ENCODE assay signal across 8 mouse cellular contexts in the genomic region with DNA sequence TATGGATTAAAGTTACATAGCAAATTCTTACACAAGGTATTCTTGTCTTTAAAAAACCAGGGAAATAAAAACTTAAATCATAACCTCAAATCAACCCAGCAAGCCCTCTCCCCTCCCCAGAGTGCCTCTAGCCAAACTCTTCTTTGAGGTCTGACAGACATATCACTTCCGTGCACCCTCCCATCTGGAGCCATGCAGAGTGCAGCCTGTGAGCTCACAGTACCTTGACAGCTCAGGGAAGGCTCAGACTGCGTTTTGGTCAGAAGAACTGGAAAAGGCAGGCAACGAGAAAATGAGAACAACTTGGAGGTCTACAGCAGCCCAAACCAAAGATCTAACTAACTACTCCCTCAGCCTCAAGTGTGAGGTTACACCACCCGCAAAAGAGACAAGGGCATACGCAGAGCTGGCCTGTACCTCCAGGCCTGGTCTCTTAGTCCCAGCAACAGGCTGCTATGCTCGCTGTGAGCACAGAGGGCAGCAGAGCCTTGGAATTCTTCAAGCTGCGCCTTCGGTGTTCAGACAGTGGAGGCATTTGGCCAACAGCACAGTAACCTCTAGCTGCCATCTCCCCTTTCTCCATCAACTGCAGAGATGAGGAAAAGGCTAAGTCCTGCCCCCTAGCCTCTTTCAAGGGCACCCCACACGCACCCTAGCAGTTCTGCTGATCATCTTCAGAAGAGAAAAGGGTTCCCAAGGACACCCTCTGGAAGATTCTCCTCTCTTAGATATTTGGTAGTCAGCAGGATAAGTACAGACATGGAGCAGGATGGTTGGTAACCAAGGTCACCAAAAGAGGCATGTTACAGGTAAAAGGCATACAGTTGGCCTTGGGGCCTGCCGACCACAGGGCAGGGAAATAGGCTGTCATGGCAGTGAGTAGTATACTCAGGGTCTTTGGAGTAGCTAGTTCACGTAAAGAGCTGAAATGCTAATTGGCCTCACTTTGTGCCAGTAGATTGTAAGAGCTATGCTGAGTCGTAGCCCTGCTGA.
DNase-seq lines count a peak whose midpoint lies in the region; ATAC-seq and TF ChIP-seq lines count a peak whose summit lies in the region.

No protein-coding gene starts in this region.

- no peak overlapping the region for H3K9ac ChIP-seq in CH12.LX (ENCODE audit: insufficient read depth, low read depth)
- H3K9ac ChIP-seq in forebrain, embryonic 16.5 days (replicated peaks; ENCODE audit: low read depth, low read length), result no peak overlapping the region
- H3K9ac ChIP-seq in liver, embryonic 16.5 days (ENCODE audit: low read depth, low read length), result no peak overlapping the region

- H3K36me3 ChIP-seq in CH12.LX (replicated peaks in 1 of 2; ENCODE audit: control insufficient read depth in 1 of 2, insufficient read depth in 1 of 2, low read length in 1 of 2), result no peaks in the 10 kb centered on the region
- H3K36me3 ChIP-seq in forebrain, embryonic 16.5 days (ENCODE audit: control insufficient read depth, insufficient read depth), result no peaks in the 10 kb centered on the region
- H3K36me3 ChIP-seq in liver, embryonic 16.5 days (ENCODE audit: control insufficient read depth, insufficient read depth), result no peaks in the 10 kb centered on the region

- no peak for TF ChIP-seq EP300 in CH12.LX (IDR thresholded peaks at IDR 0.05; ENCODE audit: low read length)

- TF ChIP-seq RAD21 in CH12.LX (IDR thresholded peaks at IDR 0.05; ENCODE audit: low read depth, low read length), result peak; percentile 99

- H3K4me2 ChIP-seq in CH12.LX (ENCODE audit: insufficient read depth, low read depth, poor library complexity, severe bottlenecking), result no peak overlapping the region
- H3K4me2 ChIP-seq in forebrain, embryonic 16.5 days (ENCODE audit: low read length), result no peak overlapping the region
- no peak overlapping the region for H3K4me2 ChIP-seq in liver, embryonic 16.5 days (ENCODE audit: low read depth, low read length)

- H3K4me3 ChIP-seq in CH12.LX (replicated peaks in 1 of 3; ENCODE audit: low read depth in 2 of 3, low read length in 2 of 3, poor library complexity in 1 of 3), result no peak overlapping the region
- H3K4me3 ChIP-seq in forebrain, embryonic 16.5 days (replicated peaks; ENCODE audit: low read length), result no peak overlapping the region
- no peak overlapping the region for H3K4me3 ChIP-seq in liver, embryonic 16.5 days (ENCODE audit: low read depth, low read length)

- H3K79me2 ChIP-seq in CH12.LX (replicated peaks; ENCODE audit: control insufficient read depth, extremely low read depth, insufficient read depth, poor library complexity, severe bottlenecking), result no peaks in the 10 kb centered on the region

- peak; percentile 90 for ATAC-seq in forebrain, embryonic 16.5 days
- ATAC-seq in liver, embryonic 16.5 days (ENCODE audit: low read depth), result peak; percentile 35; the same call in 1 of the 2 replicates

- no peak for TF ChIP-seq POLR2A in CH12.LX (IDR thresholded peaks at IDR 0.05; ENCODE audit: low read depth, low read length)

- no peak overlapping the region for H3K27ac ChIP-seq in CH12.LX (ENCODE audit: insufficient read depth, low read depth)
- no peak overlapping the region for H3K27ac ChIP-seq in forebrain, embryonic 16.5 days (ENCODE audit: low read length)
- no peak overlapping the region for H3K27ac ChIP-seq in liver, embryonic 16.5 days (ENCODE audit: low read length)

- dilution Hi-C loops in CH12.LX (cut with MboI; ENCODE audit: extremely low pct_ligation_motif_present, extremely low pct_unique_long_range_greater_than_20kb, low sequenced_read_pairs), result no loop called here

- peak; percentile 83 for DNase-seq in CH12.LX (ENCODE audit: extremely low read depth)
- DNase-seq in cerebellum, adult 11-12 months, result peak; percentile 16
- DNase-seq in heart, postnatal 14 days, result peak; percentile 79 to 88
- DNase-seq in kidney, postnatal 4 days, result peak; percentile 89 to 90
- DNase-seq in ovary, adult 18-20 months (ENCODE audit: low spot score), result peak; percentile 49
- DNase-seq in urinary bladder, postnatal 25 days (ENCODE audit: low spot score), result peak; percentile 72

- no peaks in the 10 kb centered on the region for H3K9me3 ChIP-seq in CH12.LX (replicated peaks; ENCODE audit: low read length)
- H3K9me3 ChIP-seq in forebrain, embryonic 16.5 days (ENCODE audit: control insufficient read depth, low read length), result no peaks in the 10 kb centered on the region
- H3K9me3 ChIP-seq in liver, embryonic 16.5 days (replicated peaks; ENCODE audit: control insufficient read depth, low read length), result no peaks in the 10 kb centered on the region

- peaks cover 11 to 25% of the 10 kb centered on the region in 2 experiments; a peak in 3 of 4 replicates for H3K4me1 ChIP-seq in CH12.LX (ENCODE audit: control insufficient read depth in 1 of 2, insufficient read depth in 2 of 2)
- H3K4me1 ChIP-seq in forebrain, embryonic 16.5 days (replicated peaks; ENCODE audit: control insufficient read depth, insufficient read depth, low read length), result peaks cover 3% of the 10 kb centered on the region; the same call in 1 of the 2 replicates
- no peaks in the 10 kb centered on the region for H3K4me1 ChIP-seq in liver, embryonic 16.5 days (ENCODE audit: control insufficient read depth, low read depth, low read length)

- in situ Hi-C loops in CH12.LX (cut with MboI; ENCODE audit: low pct_ligation_motif_present, low pct_unique_long_range_greater_than_20kb, low sequenced_read_pairs), result no loop called here

- WGBS in forebrain, embryonic 16.5 days, result 24% methylated on average over 12 of the region's 12 CpGs
- WGBS in liver, embryonic 16.5 days (ENCODE audit: insufficient replicate concordance), result 30% methylated on average over 12 of the region's 12 CpGs

- intact Hi-C loops in heart, postnatal 14 days (cut with DNase I), result loop anchor here (2.0 to 5.0 kb wide), 3 partner anchors 54 to 184 kb away; no protein-coding TSS in a partner anchor

- H3K27me3 ChIP-seq in CH12.LX (replicated peaks), result no peaks in the 10 kb centered on the region
- no peaks in the 10 kb centered on the region for H3K27me3 ChIP-seq in forebrain, embryonic 16.5 days (replicated peaks; ENCODE audit: control insufficient read depth, insufficient read depth, low read length)
- H3K27me3 ChIP-seq in liver, embryonic 16.5 days (ENCODE audit: control insufficient read depth, insufficient read depth, low read depth, low read length), result no peaks in the 10 kb centered on the region

- TF ChIP-seq CTCF in CH12.LX (conservative IDR thresholded peaks at IDR 0.05 in 1 of 2, IDR thresholded peaks at IDR 0.05 in 1 of 2; ENCODE audit: low read depth in 2 of 2, low read length in 2 of 2), result peak; percentile 59 to 95

TF ChIP-seq in CH12.LX, 34 proteins besides CTCF, POLR2A, EP300 and RAD21:
- TF ChIP-seq MAX (IDR thresholded peaks at IDR 0.05; ENCODE audit: low read length) (0 out of 2 replicates have a peak, but pooled peaks have one; percentile 42), ZMIZ1 (IDR thresholded peaks at IDR 0.05; ENCODE audit: low read depth, low read length) (no peak), USF1 (IDR thresholded peaks at IDR 0.05; ENCODE audit: low read depth, low read length) (no peak), GABPA (IDR thresholded peaks at IDR 0.05; ENCODE audit: insufficient replicate concordance, low read depth, low read length) (no peak), NELFE (IDR thresholded peaks at IDR 0.05; ENCODE audit: low read depth, low read length) (0 out of 2 replicates have a peak, but pooled peaks have one; percentile 54), NRF1 (IDR thresholded peaks at IDR 0.05; ENCODE audit: low read depth, low read length) (no peak), CHD2 (IDR thresholded peaks at IDR 0.05; ENCODE audit: low read length) (no peak), USF2 (conservative IDR thresholded peaks at IDR 0.05; ENCODE audit: low read depth, low read length) (no peak), ELF1 (IDR thresholded peaks at IDR 0.05; ENCODE audit: low read depth, low read length) (0 out of 2 replicates have a peak, but pooled peaks have one; percentile 11), JUND (conservative IDR thresholded peaks at IDR 0.05; ENCODE audit: low read depth, low read length) (no peak), UBTF (IDR thresholded peaks at IDR 0.05; ENCODE audit: low read depth, low read length) (no peak), MXI1 (IDR thresholded peaks at IDR 0.05; ENCODE audit: low read depth, low read length) (peak; percentile 33; the same call in 1 of the 2 replicates), ZC3H11A (IDR thresholded peaks at IDR 0.05; ENCODE audit: low read depth, low read length) (peak; percentile 60), TBP (conservative IDR thresholded peaks at IDR 0.05; ENCODE audit: low read depth, low read length) (no peak), SIN3A (IDR thresholded peaks at IDR 0.05; ENCODE audit: low read length) (no peak), IRF4 (IDR thresholded peaks at IDR 0.05; ENCODE audit: low read depth, low read length) (peak; percentile 45), HCFC1 (IDR thresholded peaks at IDR 0.05; ENCODE audit: low read depth, low read length) (0 out of 2 replicates have a peak, but pooled peaks have one; percentile 19), SMC3 (IDR thresholded peaks at IDR 0.05; ENCODE audit: low read depth, low read length) (peak; percentile 85)

Comparison
In these comparisons a context has a peak if more than half of its experiments do, and no peak if none do; other contexts are left out.
1. DNase-seq: peak in every context shown above with its lines; median percentile 90 in kidney, postnatal 4 days; 84 in heart, postnatal 14 days; 83 in CH12.LX; 72 in urinary bladder, postnatal 25 days; 49 in ovary, adult 18-20 months; 16 in cerebellum, adult 11-12 months.